Mouse (Mus musculus) embryonic fibroblast, embryonic 13.5 days (primary cell): Measurements from ENCODE around the gene Nup210l. TPM values are rescaled to one million over a fixed set of nuclear protein-coding genes. Genes with fewer than 3 reads are reported as not detected.
A peak's percentile ranks its signal among the peaks of the same experiment; 100 is the strongest.

Experiments
- H3K27ac ChIP-seq: 2 replicates; pipeline ENCODE4 v1.5.1; 2012; ENCODE audit warnings: low read length, control low read depth, inconsistent platforms; ENCODE audit not compliant: insufficient read depth
- H3K4me1 ChIP-seq: 2 replicates; pipeline ENCODE4 v1.6.1; 2011; ENCODE audit warnings: low read length; ENCODE audit not compliant: control insufficient read depth, insufficient read depth
- H3K4me3 ChIP-seq: 2 replicates; pipeline ENCODE4 v1.5.1; 2011; ENCODE audit warnings: mild to moderate bottlenecking, control low read depth, low read length; ENCODE audit not compliant: insufficient read depth
- CTCF ChIP-seq: IDR thresholded peaks from 2 replicates; pipeline ENCODE4 v1.5.1; 2011; ENCODE audit warnings: mild to moderate bottlenecking, control low read depth, low read length, moderate library complexity, borderline replicate concordance; ENCODE audit not compliant: insufficient read depth
- POLR2A ChIP-seq: IDR thresholded peaks from 2 replicates; pipeline ENCODE4 v1.6.1; 2011; ENCODE audit warnings: low read depth, mild to moderate bottlenecking, control low read depth, low read length, moderate library complexity
- polyA plus RNA-seq: library from polyadenylated mRNA; stranded (reverse); fragments of >200 nt; gene quantifications from 2 replicates; pipeline ENCODE4 v1.2.4, GENCODE M21; 2011; ENCODE audit warnings: low read depth; ENCODE audit not compliant: missing spikeins, insufficient read length

Gene Nup210l
- 0.86 and 0.99 TPM in 2 replicates for polyA plus RNA-seq

DNA sequence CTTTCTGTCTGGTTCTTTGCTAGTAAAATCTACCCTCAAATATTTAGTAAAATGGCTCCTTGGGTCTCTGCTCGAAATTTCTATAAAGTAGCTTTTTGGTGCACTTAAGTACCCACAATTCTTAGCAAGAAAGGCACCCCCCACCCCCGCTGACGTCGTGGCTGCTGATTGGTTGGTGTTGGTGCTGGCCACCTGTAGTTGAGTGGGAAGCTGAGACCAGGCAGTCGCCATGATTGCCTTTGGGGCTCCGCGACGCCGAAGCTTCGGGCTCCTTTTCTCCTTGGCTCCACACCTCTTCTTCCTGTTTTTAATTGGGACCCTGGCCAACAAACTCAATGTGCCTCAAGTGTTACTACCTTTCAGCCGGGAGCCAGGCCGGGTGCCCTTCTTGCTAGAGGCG lies at the start of gene Nup210l:
TSS of gene Nup210l (plus strand) at position 195 of the 400 bp plus-strand sequence.
- TF ChIP-seq POLR2A: no peak
- TF ChIP-seq CTCF: no peak
- Histone ChIP-seq H3K4me3 (no peak within 1 kb of the TSS), H3K27ac (no peak within 1 kb of the TSS), H3K4me1 (no peaks in the 10 kb centered on the region)

DNA sequence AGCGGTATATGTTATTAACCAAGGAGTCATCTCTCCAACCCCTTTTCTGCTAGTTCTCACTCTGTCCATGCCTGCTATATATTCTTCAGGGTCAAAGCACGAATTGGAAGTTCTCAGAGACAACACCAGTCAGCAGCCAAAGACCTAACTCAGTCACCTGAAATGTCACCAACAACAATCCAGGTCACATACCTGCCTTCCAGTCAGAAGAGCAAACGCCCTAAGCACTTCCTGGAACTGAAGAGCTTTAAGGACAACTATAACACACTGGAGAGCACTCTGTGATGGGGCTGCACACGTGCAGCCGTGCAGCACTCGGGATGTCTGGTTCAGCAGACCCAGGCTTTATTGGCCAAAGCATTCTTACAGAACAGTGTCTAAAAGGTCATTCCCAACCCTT lies 42.4 kb upstream of the Nup210l start:
- Histone ChIP-seq H3K27ac (no peak overlapping the region), H3K4me1 (no peaks in the 10 kb centered on the region), H3K4me3 (no peak overlapping the region)
- no peak for TF ChIP-seq CTCF
- TF ChIP-seq POLR2A: no peak

DNA sequence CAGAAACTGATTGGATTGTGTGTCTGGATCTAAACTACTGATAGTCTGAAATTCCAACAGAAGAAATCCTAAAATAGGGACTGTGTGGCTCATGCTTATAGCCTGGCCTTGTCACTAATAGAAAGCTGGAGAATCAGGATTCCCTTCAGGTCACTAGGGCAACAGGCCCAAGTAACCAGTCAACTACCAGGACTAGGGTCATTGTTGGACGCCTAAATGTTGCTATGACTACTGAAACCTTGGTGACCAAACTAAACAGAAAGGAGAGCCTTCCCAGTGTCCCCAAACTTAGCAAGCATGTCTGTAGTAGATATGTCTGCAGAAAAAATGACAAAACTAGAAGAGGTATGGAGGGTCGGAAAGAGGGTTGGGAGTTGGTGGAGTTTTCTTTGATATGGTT lies 41.4 kb upstream of the Nup210l start:
- Histone ChIP-seq H3K27ac (no peak overlapping the region), H3K4me3 (no peak overlapping the region), H3K4me1 (no peaks in the 10 kb centered on the region)
- TF ChIP-seq CTCF: no peak

DNA sequence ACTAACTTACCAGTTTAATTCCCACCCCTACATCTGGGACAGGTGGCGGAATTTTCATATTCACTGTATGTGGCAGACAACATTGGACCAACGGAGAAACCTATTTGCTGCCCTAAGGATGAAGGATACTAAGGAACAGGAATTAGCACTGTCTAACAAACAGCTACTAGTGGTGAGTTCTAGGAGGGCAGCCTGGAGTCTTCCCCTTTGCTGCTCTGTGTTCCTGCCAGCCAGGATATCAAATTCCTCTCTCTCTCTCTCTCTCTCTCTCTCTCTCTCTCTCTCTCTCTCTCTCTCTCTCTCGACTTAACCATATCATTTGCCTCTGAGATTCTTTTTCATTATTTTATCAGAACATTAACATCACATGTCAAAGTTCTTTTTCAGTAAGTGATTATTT lies 39.5 kb upstream of the Nup210l start:
- H3K4me1 ChIP-seq: no peaks in the 10 kb centered on the region
- H3K4me3 ChIP-seq: no peak overlapping the region
- H3K27ac ChIP-seq: no peak overlapping the region
- TF ChIP-seq CTCF: no peak
- no peak for TF ChIP-seq POLR2A

DNA sequence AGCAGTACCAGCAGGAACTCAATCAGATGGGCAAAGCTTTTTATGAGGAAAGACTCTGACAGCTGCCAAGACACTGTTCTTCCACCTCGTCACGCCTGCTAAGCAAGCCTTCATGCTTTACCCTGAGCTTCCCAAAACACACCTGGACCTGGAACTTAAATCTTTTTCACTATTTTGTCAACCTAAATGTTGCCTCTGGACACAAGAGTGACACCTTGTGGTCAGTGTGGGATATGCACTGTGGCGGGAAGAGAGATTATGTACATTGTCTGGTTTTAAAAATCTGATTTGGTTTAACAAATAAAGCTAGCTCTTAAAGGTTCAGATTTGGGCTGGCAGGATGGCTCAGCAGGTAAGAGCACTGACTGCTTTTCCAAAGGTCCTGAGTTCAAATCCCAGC lies 38.4 kb upstream of the Nup210l start:
- no peak overlapping the region for H3K4me3 ChIP-seq
- H3K27ac ChIP-seq: no peak overlapping the region
- TF ChIP-seq POLR2A (no peak), CTCF (peak; percentile 27; the same call in 1 of the 2 replicates)
- no peaks in the 10 kb centered on the region for H3K4me1 ChIP-seq

DNA sequence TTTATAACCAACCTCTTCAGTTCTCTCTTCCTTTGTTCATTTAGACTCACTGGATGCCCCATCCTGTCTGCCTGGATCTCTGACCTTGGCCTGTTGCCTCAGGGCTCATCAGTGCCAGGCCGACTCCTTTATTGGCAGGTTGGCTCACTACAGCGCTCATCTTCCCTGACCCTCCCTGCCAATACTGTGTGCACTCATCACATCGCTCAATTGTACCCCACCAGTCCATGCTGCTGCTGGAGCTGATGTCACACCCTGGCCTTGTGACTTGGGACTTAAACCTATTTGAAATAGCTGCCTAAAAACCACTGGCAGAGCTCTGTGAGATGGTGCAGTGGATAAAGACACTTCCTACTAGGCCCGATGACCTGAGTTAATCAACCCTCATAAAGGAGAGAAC lies 36.1 kb upstream of the Nup210l start:
- H3K27ac ChIP-seq: no peak overlapping the region
- TF ChIP-seq POLR2A: no peak
- no peak for TF ChIP-seq CTCF

DNA sequence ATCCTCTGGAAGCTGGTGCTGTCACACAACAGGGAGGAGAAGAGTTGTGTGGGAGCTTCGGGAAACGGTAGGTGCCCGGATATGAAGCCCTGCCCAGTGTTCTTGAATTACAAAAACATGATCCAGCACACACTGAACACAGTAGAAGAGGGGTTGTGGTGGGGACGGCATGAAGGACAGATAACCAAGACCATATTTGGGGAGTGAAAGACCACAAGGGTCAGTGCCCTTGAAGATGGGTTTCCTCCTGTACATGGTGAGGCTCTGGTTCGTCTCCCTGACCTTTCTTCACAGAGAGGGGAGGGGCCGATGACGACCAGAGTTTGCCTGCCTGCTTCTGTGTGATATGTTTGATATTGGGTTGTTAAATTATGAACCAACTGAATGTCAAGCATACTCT lies 34.2 kb upstream of the Nup210l start:
- H3K4me1 ChIP-seq: no peaks in the 10 kb centered on the region
- TF ChIP-seq CTCF (no peak), POLR2A (no peak)
- no peak overlapping the region for H3K4me3 ChIP-seq

More for the DNA sequence above, 36.1 kb upstream of the Nup210l start:
- H3K4me3 ChIP-seq: no peak overlapping the region
- H3K4me1 ChIP-seq: no peaks in the 10 kb centered on the region

DNA sequence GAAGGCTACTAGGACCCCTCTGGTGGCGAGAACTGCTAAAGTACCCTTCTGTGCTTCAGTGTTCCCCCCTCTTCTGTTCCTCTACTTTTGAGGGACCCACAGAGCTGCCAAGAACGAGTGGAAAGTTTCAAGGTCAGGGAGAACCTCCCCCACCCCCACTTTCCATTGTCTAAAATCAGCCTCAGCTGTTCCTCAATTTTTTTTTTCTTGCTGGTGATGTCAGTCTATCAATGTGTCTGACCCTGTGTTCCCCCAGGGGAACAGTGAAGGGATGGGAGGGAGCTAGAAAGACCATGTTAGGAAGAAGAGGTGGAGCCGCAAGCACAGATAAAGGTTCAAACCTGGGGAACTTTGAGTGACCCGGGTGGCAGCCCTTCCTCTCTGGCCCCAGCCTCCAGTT lies 31.6 kb upstream of the Nup210l start, which contains the start of gene Tpm3:
TSS of gene Tpm3 (plus strand) at position 356 of the 400 bp plus-strand sequence.
- TF ChIP-seq POLR2A (no peak), CTCF (no peak)

More for the DNA sequence above, 34.2 kb upstream of the Nup210l start:
- H3K27ac ChIP-seq: no peak overlapping the region

DNA sequence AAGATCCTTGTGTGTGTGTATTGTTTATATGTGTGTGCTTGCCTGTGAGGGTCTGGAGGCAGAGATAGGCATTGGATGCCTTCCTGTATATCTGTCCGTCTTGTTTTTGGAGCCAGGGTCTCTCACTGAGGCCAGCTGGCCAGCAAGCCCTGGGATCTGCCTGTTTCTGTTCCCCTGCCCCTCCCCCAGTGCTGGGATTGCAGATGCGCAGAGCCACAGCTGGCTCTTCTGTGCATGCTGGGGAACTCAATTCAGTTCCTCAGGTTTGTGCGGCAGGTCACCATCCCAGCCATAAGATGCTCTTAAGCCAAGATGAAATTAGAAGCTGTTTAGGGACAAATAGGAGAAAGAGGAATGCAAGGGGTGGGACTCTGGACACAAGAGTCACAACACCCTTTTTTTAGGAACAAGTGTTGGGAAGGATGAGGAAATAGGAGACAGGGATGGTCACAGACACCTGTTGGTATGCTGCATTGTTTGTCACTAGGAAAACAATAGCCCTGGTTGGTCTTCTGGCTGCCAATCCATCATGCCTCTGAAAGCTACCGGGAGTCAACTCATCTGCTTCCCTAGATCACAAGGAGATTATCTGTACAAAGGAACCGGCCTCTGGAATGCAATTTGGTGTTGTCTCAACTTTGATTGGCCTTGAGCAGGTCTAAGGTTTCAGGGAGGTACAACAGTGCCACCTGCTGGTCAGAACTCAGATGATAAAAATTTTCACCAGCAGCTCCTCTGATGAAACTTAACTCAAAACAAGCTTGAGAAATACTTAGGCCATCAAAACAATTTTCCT lies 26.8 kb upstream of the Nup210l start:
- no peak for TF ChIP-seq POLR2A
- TF ChIP-seq CTCF: no peak
- H3K4me1 ChIP-seq: 0 out of 2 replicates have a peak, but pooled peaks cover 7% of the 10 kb centered on the region
- no peak overlapping the region for H3K4me3 ChIP-seq
- no peak overlapping the region for H3K27ac ChIP-seq

More for the DNA sequence above, 31.6 kb upstream of the Nup210l start, which contains the start of gene Tpm3:
- Histone ChIP-seq H3K4me3 (no peak within 1 kb of the TSS), H3K4me1 (no peaks in the 10 kb centered on the region), H3K27ac (no peak within 1 kb of the TSS)

DNA sequence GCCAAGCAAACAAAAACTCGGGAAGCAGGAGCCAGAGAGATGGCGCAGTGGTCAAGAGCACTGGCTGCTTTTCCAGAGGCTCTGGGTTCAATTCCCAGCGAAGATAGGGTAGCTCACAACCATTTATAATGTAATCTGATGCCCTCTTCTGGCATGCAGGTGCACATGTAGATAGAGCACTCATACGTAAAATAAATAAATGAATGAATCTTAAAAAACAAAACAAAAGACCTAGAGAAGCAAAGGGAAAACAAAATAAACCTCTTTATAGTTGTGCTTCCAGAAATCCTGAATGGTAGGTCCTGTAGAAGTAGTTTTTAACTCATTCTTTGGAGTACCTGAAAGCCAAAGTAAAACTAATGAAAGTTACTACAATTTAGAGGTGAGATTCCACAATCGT lies 25.7 kb upstream of the Nup210l start:
- H3K27ac ChIP-seq: no peak overlapping the region
- H3K4me3 ChIP-seq: no peak overlapping the region
- no peak for TF ChIP-seq CTCF
- TF ChIP-seq POLR2A: no peak
- peaks cover 13% of the 10 kb centered on the region for H3K4me1 ChIP-seq

DNA sequence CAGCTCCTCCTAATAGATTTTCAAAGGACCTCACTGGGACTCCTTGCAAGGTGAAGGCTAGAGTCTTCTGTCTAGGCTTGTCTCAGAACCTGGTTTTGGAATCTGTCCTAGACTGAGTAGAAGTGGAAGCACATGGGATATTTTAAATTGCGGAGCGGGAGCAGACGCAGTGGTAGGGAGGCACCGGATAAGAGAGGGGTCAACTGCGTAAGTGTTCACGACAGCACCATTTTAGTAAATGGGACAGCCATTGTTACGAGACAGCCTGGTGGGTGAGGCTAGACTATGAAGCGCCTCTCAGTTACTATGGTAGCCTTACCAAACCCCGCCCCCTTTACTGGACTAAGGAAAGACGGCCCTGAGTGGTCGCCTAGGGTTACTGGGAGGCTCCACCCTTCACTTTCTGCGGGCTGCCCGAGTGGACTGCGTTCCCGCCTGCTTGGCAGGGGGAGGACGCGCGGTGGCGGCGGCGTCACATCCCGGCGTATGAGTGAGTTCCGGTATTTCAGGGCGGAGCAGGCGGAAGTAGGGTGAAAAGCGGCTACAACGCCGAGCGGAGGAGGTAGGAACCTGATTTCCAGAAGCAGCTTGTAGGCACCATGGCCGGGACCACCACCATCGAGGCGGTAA lies 24.7 kb upstream of the Nup210l start:
- TF ChIP-seq POLR2A (no peak; the same call in none of the 2 replicates), CTCF (no peak)
- H3K27ac ChIP-seq: peak overlapping the region; percentile 97
- H3K4me3 ChIP-seq: peak overlapping the region; percentile 95
- peaks cover 19% of the 10 kb centered on the region for H3K4me1 ChIP-seq
